Mouse (Mus musculus): ENCODE data around the gene Galnt6. TPM values are rescaled to one million over a fixed set of nuclear protein-coding genes. Genes with fewer than 3 reads are reported as not detected.
A peak's percentile ranks its signal among the peaks of the same experiment; 100 is the strongest.
"Not testable (repeated sequence)": the region's sequence is repeated elsewhere in the genome, so short reads cannot be mapped to it uniquely, and the experiment has no call there.

Gene Galnt6
- 4.0 and 4.4 TPM in 2 replicates for polyA plus RNA-seq (2015; fragmentation: Nextera tagmentation; extraction: Ambion mirVana)

DNA sequence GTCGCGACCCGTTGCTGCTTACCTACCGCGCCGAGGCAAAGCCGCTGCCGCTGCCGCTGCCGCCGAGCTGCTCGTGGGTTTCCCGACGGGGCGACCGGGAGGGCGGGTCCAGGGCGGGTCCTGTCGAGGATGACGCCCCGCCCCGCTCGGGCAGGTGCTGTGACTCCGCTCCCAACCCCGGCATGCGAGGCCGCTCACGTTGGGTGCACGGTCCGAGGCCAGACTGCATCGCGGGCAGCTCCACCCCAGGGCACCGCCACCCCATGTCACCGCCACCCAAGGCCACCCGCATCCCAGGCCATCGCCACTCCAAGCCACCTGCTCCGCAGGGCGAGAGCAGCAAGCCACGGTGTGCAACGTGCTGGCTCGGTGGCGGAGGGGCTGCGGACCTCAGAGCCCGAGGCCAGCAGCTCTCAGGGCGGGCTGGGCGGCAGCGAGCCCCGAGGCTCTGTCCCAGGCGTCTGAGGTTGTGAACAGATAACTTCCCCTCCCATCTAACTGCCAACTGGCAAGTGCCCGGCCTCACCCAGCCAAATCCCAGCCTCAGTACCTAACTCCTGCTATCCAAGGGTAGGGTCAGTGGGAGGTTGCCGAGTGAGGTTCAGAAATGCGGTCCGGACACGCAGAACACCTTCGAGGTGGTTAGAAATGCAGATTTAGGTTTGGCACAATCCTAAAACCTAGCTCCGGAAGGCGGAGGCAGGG, at the start of gene Galnt6:
Gene Galnt6, minus strand, starts transcription at position 96 of the 705 bp plus-strand sequence.
- Histone ChIP-seq H3K27ac (no peak within 1 kb of the TSS), H3K4me3 (replicated peaks) (peak within 1 kb of the TSS; percentile 38), H3K36me3 (no peaks in the 10 kb centered on the region), H3K4me1 (peaks cover 8% of the 10 kb centered on the region), H3K9me3 (no peaks in the 10 kb centered on the region), H3K4me2 (peak within 1 kb of the TSS; percentile 68), H3K9ac (no peak within 1 kb of the TSS), H3K27me3 (replicated peaks) (peaks cover 31% of the 10 kb centered on the region)
- 8% methylated on average over 57 of the region's 57 CpGs for WGBS
- no peak for ATAC-seq (ENCODE audit: insufficient read depth, low FRiP score, low read depth)

- H3K9me3 ChIP-seq: no peaks in the 10 kb centered on the region
- H3K27me3 ChIP-seq (replicated peaks): no peaks in the 10 kb centered on the region
- 26% methylated on average over 32 of the region's 32 CpGs for WGBS
- H3K4me2 ChIP-seq: peak overlapping the region; percentile 31
- no peak overlapping the region for H3K9ac ChIP-seq
- peak overlapping the region; percentile 67 for H3K27ac ChIP-seq
- no peaks in the 10 kb centered on the region for H3K36me3 ChIP-seq
- H3K4me1 ChIP-seq: peaks cover 21% of the 10 kb centered on the region
- no peak overlapping the region for H3K4me3 ChIP-seq (replicated peaks)
- peak; percentile 70 for ATAC-seq (ENCODE audit: insufficient read depth, low FRiP score, low read depth)
These were observed 48.1 kb upstream of the Galnt6 start for GRCm38 (mm10) chr15:100777020-100778016.

DNA sequence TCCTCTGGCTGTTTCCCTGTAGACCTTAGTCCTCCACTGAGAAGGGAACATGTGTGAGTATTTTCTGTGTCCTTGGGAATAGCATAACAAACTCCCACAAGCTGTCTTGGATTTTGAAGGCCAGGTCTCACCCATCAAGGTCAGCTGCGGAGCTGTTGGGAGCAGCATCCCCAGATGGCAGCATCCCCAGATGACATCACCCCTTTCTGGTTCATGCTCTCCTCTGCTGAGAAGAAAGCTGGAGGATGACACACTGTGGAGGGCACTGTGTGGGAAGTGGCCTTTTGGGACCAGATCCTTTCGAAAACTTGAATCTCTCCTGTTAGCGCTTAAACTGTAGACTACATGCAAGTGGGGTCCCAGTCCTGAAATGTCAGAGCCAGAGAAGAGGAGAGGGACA, 47.2 kb upstream of the Galnt6 start:
- 85% methylated on average over 3 of the region's 3 CpGs for WGBS
- no peaks in the 10 kb centered on the region for H3K36me3 ChIP-seq
- no peaks in the 10 kb centered on the region for H3K9me3 ChIP-seq
- peak overlapping the region; percentile 23; the same call in 1 of the 2 replicates for H3K27ac ChIP-seq
- peaks cover 21% of the 10 kb centered on the region for H3K4me1 ChIP-seq
- H3K9ac ChIP-seq: no peak overlapping the region
- no peak overlapping the region for H3K4me3 ChIP-seq (replicated peaks)
- no peaks in the 10 kb centered on the region for H3K27me3 ChIP-seq (replicated peaks)
- H3K4me2 ChIP-seq: no peak overlapping the region
- ATAC-seq (ENCODE audit: insufficient read depth, low FRiP score, low read depth): no peak

DNA sequence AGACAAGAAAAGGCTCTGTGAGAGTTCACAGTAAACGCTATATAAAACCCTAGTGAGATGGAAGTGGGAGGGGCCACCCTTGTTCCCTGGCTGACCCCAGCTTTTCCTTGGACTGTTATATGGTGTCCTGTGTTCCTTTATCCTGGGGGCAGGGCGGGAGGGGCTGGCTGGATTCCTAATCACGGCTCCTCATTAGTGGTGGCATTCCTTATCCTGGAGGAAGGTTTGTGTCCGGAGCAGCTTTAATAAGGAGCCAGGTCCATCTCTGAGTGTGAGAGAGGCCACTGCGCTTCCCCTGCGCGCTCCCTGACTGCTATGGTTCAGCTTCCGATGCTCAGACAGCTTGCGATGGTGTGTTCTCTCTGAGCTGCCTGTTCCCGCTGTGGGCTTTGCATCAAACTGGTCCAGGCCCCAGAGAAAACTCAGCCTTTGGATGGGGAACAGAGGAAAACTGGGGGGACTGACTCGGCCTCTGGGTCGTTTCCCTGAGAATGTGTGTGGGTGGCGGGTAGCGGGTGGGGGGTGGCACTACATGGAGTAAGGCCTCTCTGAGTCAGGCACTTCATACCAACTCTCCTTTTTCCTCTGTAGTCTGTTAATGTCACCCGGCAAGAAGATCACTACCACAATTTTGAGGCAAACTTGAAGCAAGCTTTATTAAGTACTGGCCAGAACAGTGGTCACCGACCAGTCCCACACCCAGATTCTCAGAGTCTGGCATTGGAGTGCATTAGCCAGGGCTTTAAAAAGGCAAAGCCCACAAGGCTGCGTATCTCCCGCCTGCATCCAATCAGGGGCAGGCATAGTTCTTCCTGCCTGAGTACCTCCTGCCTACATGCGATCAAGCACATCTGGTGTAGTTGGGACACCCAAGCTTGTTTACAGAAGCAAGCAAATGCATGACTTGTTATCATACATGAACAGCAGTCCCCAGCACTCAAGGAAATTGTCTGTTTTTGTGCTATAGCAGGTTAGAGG, 46.3 kb upstream of the Galnt6 start:
- peak overlapping the region; percentile 23; the same call in 1 of the 2 replicates for H3K27ac ChIP-seq
- no peaks in the 10 kb centered on the region for H3K9me3 ChIP-seq
- peaks cover 19% of the 10 kb centered on the region for H3K4me1 ChIP-seq
- no peak for ATAC-seq (ENCODE audit: insufficient read depth, low FRiP score, low read depth)
- no peak overlapping the region for H3K4me3 ChIP-seq (replicated peaks)
- no peaks in the 10 kb centered on the region for H3K27me3 ChIP-seq (replicated peaks)
- 54% methylated on average over 19 of the region's 19 CpGs for WGBS
- no peaks in the 10 kb centered on the region for H3K36me3 ChIP-seq
- H3K4me2 ChIP-seq: no peak overlapping the region
- no peak overlapping the region for H3K9ac ChIP-seq

GRCm38 (mm10) chr15:100773859-100774258, 44.7 kb upstream of the Galnt6 start:
- not testable (repeated sequence) for H3K27ac ChIP-seq; H3K4me2 ChIP-seq; H3K9ac ChIP-seq; H3K36me3 ChIP-seq; H3K9me3 ChIP-seq; H3K27me3 ChIP-seq (replicated peaks); H3K4me3 ChIP-seq (replicated peaks); ATAC-seq (ENCODE audit: insufficient read depth, low FRiP score, low read depth)
- H3K4me1 ChIP-seq: peaks cover 13% of the 10 kb centered on the region; the same call in 1 of the 2 replicates
- WGBS: 91% methylated on average over 6 of the region's 6 CpGs

- no peaks in the 10 kb centered on the region for H3K27me3 ChIP-seq (replicated peaks)
- no peak overlapping the region for H3K4me2 ChIP-seq
- H3K9me3 ChIP-seq: no peaks in the 10 kb centered on the region
- 86% methylated on average over 4 of the region's 4 CpGs for WGBS
- H3K9ac ChIP-seq: no peak overlapping the region
- no peaks in the 10 kb centered on the region for H3K36me3 ChIP-seq
- ATAC-seq (ENCODE audit: insufficient read depth, low FRiP score, low read depth): no peak
- no peak overlapping the region for H3K27ac ChIP-seq
- H3K4me3 ChIP-seq (replicated peaks): no peak overlapping the region
- peaks cover 10% of the 10 kb centered on the region; the same call in 1 of the 2 replicates for H3K4me1 ChIP-seq
These were observed 43.5 kb upstream of the Galnt6 start for GRCm38 (mm10) chr15:100772685-100773084.

DNA sequence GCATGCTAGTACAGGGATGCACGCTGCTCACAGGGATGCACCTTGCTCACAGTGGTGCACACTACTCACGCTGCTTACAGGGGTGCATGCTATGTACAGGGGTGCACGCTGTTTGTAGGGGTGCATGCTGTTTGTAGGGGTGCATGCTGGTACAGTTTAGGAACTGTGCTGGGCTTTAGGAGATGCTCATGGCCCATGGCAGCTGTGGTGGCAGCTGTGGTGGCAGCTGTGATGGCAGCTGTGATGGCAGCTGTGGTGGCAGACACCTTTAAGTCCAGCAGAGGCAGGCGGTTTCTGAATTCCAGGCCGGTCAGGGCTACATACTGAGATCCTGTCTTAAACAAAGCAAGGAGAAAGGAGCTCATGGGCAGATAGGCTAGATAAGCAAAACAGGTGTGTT, 41.2 kb upstream of the Galnt6 start:
- Histone ChIP-seq H3K27me3 (replicated peaks) (no peaks in the 10 kb centered on the region), H3K4me2 (no peak overlapping the region), H3K27ac (no peak overlapping the region), H3K4me3 (replicated peaks) (no peak overlapping the region), H3K4me1 (no peaks in the 10 kb centered on the region; the same call in 1 of the 2 replicates), H3K9me3 (no peaks in the 10 kb centered on the region), H3K9ac (no peak overlapping the region), H3K36me3 (no peaks in the 10 kb centered on the region)
- ATAC-seq (ENCODE audit: insufficient read depth, low FRiP score, low read depth): no peak
- WGBS: 96% methylated on average over 5 of the region's 5 CpGs

DNA sequence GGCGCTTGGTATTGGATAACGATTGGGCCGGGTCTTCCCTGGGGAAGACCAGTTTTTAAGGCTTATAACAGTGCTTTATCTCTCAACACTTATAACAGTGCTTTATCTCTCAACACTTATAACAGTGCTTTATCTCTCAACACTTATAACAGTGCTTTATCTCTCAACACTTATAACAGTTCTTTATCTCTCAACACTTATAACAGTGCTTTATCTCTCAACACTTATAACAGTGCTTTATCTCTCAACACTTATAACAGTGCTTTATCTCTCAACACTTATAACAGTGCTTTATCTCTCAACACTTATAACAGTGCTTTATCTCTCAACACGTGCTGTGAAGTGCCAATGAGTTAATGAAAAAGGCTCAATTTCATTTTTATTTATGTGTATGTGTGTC, 39.8 kb upstream of the Galnt6 start:
- H3K9ac ChIP-seq; ATAC-seq (ENCODE audit: insufficient read depth, low FRiP score, low read depth); H3K27ac ChIP-seq; H3K27me3 ChIP-seq (replicated peaks); H3K9me3 ChIP-seq; H3K36me3 ChIP-seq; H3K4me2 ChIP-seq; H3K4me3 ChIP-seq (replicated peaks); H3K4me1 ChIP-seq: not testable (repeated sequence)
- 78% methylated on average over 4 of the region's 4 CpGs for WGBS

DNA sequence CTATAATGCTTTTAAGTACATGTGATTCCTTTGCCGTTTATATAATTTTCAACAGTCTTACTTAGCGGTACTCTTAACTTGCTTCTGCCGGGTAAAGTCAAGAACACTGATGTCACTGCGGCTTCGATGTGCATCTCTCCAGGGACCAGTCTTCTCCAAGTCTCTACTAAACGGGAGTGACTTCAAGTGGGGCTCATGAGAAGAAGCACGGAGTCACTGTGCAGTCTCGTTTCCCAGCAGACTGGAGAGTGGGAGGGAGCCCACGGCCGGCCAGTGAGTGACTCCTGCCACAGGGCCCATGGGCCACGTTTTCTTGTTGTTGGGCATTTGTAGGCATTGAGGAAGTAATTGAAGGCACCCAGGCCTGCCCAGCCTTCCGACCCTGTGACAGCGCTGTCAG, 38.7 kb upstream of the Galnt6 start:
- 84% methylated on average over 13 of the region's 13 CpGs for WGBS

GRCm38 (mm10) chr15:100766826-100767225, 37.6 kb upstream of the Galnt6 start:
- 74% methylated on average over 9 of the region's 9 CpGs for WGBS
- H3K36me3 ChIP-seq: no peaks in the 10 kb centered on the region
- ATAC-seq (ENCODE audit: insufficient read depth, low FRiP score, low read depth): no peak

More for the DNA sequence above, 38.7 kb upstream of the Galnt6 start:
- H3K27me3 ChIP-seq (replicated peaks): no peaks in the 10 kb centered on the region
- H3K9me3 ChIP-seq: no peaks in the 10 kb centered on the region
- H3K9ac ChIP-seq: no peak overlapping the region
- no peaks in the 10 kb centered on the region for H3K36me3 ChIP-seq
- H3K4me3 ChIP-seq (replicated peaks): no peak overlapping the region
- no peak overlapping the region for H3K4me2 ChIP-seq
- H3K27ac ChIP-seq: no peak overlapping the region
- no peaks in the 10 kb centered on the region for H3K4me1 ChIP-seq
- ATAC-seq (ENCODE audit: insufficient read depth, low FRiP score, low read depth): no peak

More at GRCm38 (mm10) chr15:100766826-100767225, 37.6 kb upstream of the Galnt6 start:
- H3K9ac ChIP-seq: no peak overlapping the region
- H3K27me3 ChIP-seq (replicated peaks): no peaks in the 10 kb centered on the region; the same call in 1 of the 2 replicates
- H3K4me3 ChIP-seq (replicated peaks): no peak overlapping the region
- H3K27ac ChIP-seq: no peak overlapping the region
- H3K4me2 ChIP-seq: no peak overlapping the region
- no peaks in the 10 kb centered on the region for H3K9me3 ChIP-seq
- 0 out of 2 replicates have a peak, but pooled peaks cover 3% of the 10 kb centered on the region for H3K4me1 ChIP-seq

All from stomach, embryonic 15.5 days (tissue).